Mouse (Mus musculus): ENCODE measurements at regions not wholly inside any gene's neighbourhood (a gene's known extent, or its start where the extent isn't known, plus 50 kb on each side); places are given as distances from the start of the nearest gene placed in this dataset.

GRCm38 (mm10) chr3:143995045-143995444, 210.0 kb downstream of the Lmo4 start:
- no peak for TF ChIP-seq CTCF (conservative IDR thresholded peaks at IDR 0.05; ENCODE audit: low read length)
- TF ChIP-seq POU5F1 (IDR thresholded peaks at IDR 0.05; ENCODE audit: borderline replicate concordance, low read length) = no peak
- no peak for TF ChIP-seq NANOG (IDR thresholded peaks at IDR 0.05; ENCODE audit: borderline replicate concordance, low read length)
